Mouse (Mus musculus) layer of hippocampus, postnatal 25 days (tissue): Measurements from ENCODE around the gene Slc13a2. TPM values are rescaled to one million over a fixed set of nuclear protein-coding genes. Genes with fewer than 3 reads are reported as not detected.

Experiments used
- DNase-seq, 2 experiments: peaks; one replicate each; pipeline ENCODE4 v3.0.0; 2022; ENCODE audit warnings: mixed read lengths in 2 of 2, low spot score in 1 of 2; ENCODE audit errors: extremely low spot score in 1 of 2
- total RNA-seq, 2 experiments: library from RNA; stranded (reverse); gene quantifications; 2 replicates each; pipeline ENCODE4 v1.2.3; 2021

The Slc13a2 gene
- total RNA-seq, 2 experiments from 2014 or later, result not detected

DNA sequence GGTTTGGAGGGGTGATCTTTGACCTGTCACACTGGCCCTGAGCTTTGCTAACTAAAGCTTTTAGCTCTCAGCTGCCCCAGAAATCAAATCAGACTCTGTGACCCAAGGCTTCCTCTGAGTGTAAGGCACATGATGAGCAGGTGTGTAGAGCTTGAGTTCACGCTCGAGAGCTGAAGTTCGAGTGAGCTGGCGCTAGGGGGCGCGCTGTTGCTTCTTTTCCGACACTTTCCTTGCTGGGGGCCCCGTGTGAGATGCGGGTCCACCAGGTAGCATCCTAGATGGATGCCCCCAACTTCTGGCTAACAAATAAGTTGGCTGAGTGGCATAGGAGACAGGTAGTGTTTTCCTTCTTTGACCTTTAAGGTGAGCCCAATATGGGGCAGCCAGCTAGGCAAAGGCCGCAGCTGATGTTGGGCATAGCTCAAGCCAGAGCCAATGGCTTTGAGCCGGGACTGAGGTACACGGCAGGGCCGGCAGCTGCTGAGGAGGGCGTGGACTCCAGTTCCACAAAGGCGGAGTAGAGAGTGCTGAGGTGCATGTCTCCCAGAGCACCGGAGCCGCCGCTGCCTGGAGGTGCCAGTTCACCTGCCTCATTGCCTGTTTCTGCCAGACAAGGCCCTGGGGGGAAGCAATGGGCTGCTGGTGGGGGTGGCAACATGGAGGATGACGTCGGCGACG, 63.5 kb downstream of the Slc13a2 start:
- peak in 1 of 2 experiments; percentile 54 for DNase-seq

DNA sequence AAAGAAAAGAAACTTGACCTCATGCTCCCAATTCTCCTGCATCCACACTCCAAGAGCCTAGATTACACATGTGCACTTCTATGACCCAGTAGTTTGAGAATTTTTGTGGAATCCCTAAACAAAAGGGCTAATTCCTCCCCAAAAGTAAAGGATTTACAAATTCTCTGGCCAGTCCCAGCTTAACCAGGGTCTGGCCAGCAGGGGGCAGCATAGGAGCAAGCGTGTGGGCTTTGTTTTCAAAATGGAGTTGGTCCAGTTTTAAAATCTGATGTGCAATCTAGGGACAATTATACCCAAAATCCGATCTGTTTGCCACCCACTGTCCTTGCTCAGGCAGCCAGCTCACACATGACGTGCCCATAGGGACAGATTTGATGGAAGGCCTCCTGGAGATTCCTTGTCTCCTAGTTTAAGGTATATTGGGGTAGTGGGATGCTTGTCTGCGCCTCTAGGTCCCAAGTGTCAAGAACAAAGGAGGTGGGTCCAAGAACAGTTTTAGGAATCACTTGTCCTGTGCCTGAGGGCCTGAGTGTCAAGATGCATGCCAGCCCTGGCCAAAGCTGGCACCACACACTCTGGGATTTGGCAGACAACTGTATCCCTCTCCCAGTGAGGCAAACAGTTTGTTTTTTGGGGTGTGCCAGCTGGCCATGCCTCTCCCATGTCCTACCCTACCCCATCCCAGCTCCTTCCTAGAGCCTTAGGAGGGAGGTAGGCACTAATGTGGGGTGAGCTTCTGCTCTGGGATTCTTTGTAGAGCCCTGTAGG, 66.4 kb downstream of the Slc13a2 start:
- peak; percentile 67 to 92 for DNase-seq

DNA sequence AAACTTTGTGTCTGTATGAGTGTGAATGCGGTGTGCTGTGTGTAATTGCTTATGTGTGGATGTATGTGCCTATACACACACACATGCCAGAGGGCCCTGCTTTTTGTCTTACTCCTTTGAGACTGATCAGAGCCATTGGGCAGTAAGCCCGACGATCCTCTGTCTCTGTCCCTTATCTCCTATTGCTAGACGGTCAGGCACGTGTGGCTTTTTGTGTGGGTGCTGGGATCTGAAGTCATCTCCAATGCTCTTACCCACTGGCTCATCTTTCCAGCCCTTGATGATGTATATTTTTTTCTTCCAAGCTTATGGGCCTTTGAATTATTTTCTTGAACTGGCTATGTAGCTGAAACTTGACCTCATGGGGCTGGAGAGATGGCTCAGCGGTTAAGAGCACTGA, 67.1 kb downstream of the Slc13a2 start:
- no peak for DNase-seq

DNA sequence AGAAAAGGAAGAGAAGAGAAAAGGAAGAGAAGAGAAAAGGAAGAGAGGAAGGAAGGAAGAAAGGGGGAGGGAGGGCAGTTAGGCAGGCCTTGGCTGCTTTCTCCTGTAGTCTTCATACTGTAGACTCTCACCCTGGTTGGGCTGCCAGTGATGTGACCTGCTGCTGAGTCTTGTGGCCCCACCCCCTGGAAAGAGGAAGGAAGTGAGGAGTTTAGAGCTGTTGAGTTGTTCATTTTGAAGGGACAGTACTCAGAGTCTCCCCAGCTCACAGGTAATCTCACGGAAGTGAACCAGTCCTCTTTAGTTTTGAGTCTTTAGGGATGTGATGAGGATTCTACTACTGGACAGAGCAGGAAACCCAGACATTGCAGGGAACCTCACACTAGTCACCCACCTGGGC, 68.9 kb downstream of the Slc13a2 start:
- DNase-seq, result no peak

DNA sequence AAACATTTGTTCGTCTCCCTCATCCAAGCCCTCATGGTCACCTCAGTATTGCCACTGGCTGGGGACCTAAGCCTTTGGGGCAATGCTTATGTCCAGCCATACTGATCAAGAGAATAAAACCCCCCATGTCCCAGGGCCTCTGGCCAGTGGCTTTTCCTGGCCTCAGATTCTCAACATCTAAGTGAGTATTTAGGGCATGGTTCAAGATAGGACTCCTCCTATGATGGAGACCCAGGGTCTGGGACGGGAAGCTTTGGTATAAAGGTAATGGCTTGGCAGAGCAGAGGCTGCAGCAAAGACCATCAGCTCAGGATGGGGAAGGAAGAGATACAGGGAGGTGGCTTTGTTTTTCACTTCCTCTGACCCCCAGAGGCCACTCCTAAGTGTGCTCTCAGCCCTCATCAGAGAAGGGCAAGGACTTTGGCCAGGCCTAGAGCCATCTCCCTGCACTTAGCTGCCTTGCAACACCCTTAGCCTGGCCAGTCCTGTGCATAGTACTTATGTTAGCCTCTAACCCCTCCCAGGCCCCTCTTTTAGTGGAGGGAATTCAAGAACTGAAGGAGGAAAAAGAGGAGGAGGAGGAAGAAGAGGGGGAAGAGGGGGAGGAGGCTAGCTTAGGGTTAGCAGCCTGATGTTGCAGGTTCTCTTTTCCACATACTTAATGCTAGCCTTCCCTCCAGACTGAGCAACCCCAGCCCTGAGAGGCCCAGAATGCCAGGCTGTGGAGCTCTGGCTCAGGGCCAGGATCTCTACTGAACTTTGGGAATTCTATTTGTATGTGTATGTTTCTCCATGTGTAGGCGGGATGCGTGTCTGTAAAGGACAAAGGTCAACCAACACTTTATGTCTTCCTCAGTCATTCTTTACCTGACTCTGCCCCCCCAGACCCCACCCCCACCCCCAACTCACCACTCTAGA, 72.3 kb downstream of the Slc13a2 start:
- DNase-seq, result no peak

DNA sequence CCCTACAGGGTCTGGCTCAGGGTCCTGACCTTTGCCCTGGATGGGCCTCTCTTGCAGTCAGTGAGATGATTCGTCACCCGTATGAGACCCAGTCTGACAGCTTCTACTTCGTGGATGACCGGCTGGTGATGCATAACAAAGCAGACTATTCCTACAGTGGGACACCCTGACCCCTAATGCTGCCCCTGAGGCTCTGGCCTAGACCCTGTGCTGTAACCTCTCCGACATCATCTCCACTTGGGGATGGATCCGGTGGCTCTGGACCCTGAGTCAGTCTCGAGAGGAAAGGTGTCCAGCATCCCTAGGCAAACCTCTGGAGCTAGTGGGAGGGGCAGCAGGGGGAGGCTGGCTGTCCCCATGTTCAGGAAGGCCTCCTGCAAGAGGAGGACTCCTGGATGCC, 73.5 kb downstream of the Slc13a2 start:
- no peak for DNase-seq

DNA sequence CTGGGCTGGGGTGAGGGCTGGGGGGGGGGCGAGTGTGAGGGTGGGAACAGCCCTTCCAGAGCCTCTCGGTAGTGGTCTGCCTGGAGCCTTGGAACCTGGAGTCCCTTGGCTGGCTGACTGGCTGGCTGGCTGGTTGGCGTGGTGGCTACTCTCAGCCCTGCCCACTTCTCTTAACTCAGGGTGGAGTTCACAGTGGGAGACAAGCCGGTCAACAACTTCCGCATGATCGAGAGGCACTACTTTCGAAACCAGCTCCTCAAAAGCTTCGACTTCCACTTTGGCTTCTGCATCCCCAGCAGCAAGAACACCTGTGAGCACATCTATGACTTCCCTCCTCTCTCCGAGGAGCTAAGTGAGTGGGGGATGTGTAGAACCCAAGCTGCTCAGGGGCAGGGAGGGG, 74.1 kb downstream of the Slc13a2 start:
- DNase-seq, result no peak

Other genes starting within 250 kb of the Slc13a2 start
- gene Nek8, start 245.5 kb downstream of the Slc13a2 start, total RNA-seq, result 1 to 10 TPM; 3.1 to 3.3 TPM
- gene Tlcd1, start 245.5 kb downstream of the Slc13a2 start, total RNA-seq, result 10 to 100 TPM; 23.8 to 29.7 TPM
- 100 to 1,000 TPM; 678 to 771 TPM for gene Rpl23a, start 238.6 kb downstream of the Slc13a2 start, total RNA-seq
- 10 to 100 TPM; 26.1 to 37.3 TPM for gene Rab34, start 233.8 kb downstream of the Slc13a2 start, total RNA-seq
- 1 to 10 TPM; 5.0 to 5.4 TPM for gene Proca1, start 228.8 kb downstream of the Slc13a2 start, total RNA-seq
- 10 to 100 TPM; 61.1 to 69.4 TPM for gene Sdf2, start 176.5 kb downstream of the Slc13a2 start, total RNA-seq
- gene Supt6, start 176.2 kb downstream of the Slc13a2 start, total RNA-seq, result 100 to 1,000 TPM; 110 to 123 TPM
- 100 to 1,000 TPM; 193 to 209 TPM for gene 2610507B11Rik, start 160.5 kb downstream of the Slc13a2 start, total RNA-seq
- 1 to 10 TPM; 4.0 to 5.6 TPM for gene BC030499, start 131.4 kb downstream of the Slc13a2 start, total RNA-seq
- 1 to 10 TPM; 4.2 to 4.6 TPM for gene Spag5, start 120.7 kb downstream of the Slc13a2 start, total RNA-seq
- gene Aldoc, start 99.2 kb downstream of the Slc13a2 start, total RNA-seq, result 100 to 1,000 TPM; 852 to 862 TPM
- gene Pigs, start 93.8 kb downstream of the Slc13a2 start, total RNA-seq, result 10 to 100 TPM; 62.2 to 65.8 TPM
- gene Unc119, start 78.7 kb downstream of the Slc13a2 start, total RNA-seq, result 10 to 100 TPM; 29.6 to 32.5 TPM
- not detected for gene Foxn1, start 35.7 kb downstream of the Slc13a2 start, total RNA-seq
- gene Slc46a1, start 43.5 kb upstream of the Slc13a2 start, total RNA-seq, result 10 to 100 TPM; 10.6 to 11.2 TPM
- 10 to 100 TPM; 39.5 to 40.8 TPM for gene Sarm1, start 75.5 kb upstream of the Slc13a2 start, total RNA-seq
- 10 to 100 TPM; 57.9 to 64.0 TPM for gene Vtn, start 76.9 kb upstream of the Slc13a2 start, total RNA-seq
- gene Sebox, start 81.2 kb upstream of the Slc13a2 start, total RNA-seq, result 1 to 10 TPM; 5.0 to 5.5 TPM
- 10 to 100 TPM; 40.7 to 44.5 TPM for gene Tmem199, start 90.0 kb upstream of the Slc13a2 start, total RNA-seq
- gene Poldip2, start 90.0 kb upstream of the Slc13a2 start, total RNA-seq, result 100 to 1,000 TPM; 122 TPM
- 10 to 100 TPM; 34.7 to 35.5 TPM for gene Tnfaip1, start 114.1 kb upstream of the Slc13a2 start, total RNA-seq
- gene Ift20, start 114.1 kb upstream of the Slc13a2 start, total RNA-seq, result 10 to 100 TPM; 80.0 to 83.0 TPM
- 10 to 100 TPM; 14.4 to 15.5 TPM for gene Tmem97, start 128.6 kb upstream of the Slc13a2 start, total RNA-seq